Mouse (Mus musculus) heart, adult 18-20 months (tissue): ENCODE results near the gene Lyst. TPM values are rescaled to one million over a fixed set of nuclear protein-coding genes. Genes with fewer than 3 reads are reported as not detected.
"Not testable (repeated sequence)": the region's sequence is repeated elsewhere in the genome, so short reads cannot be mapped to it uniquely, and the experiment has no call there.

Experiments
- DNase-seq, 2 experiments: peaks; one replicate each; pipeline ENCODE4 v3.0.0; 2021 to 2022; ENCODE audit warnings: mixed read lengths in 1 of 2
- total RNA-seq, 2 experiments: library from RNA; stranded (reverse); gene quantifications; 2 replicates each; pipeline ENCODE4 v1.2.3; 2021

The Lyst gene
- total RNA-seq, 2 experiments from 2014 or later, result 6.0 to 9.7 TPM

- no peak for DNase-seq
Observed at GRCm38 (mm10) chr13:13637577-13637976, 47.4 kb downstream of the Lyst start.

GRCm38 (mm10) chr13:13637981-13638380 is 47.8 kb downstream of the Lyst start:
- no peak for DNase-seq

GRCm38 (mm10) chr13:13638725-13639124 is 48.5 kb downstream of the Lyst start:
- no peak for DNase-seq

- DNase-seq, result no peak
Observed at GRCm38 (mm10) chr13:13647296-13647695, 57.1 kb downstream of the Lyst start.

GRCm38 (mm10) chr13:13655453-13655852 is 65.3 kb downstream of the Lyst start:
- DNase-seq, result no peak

GRCm38 (mm10) chr13:13666103-13666502 is 75.9 kb downstream of the Lyst start:
- DNase-seq, result not testable (repeated sequence)

GRCm38 (mm10) chr13:13670669-13671068 is 80.5 kb downstream of the Lyst start:
- no peak for DNase-seq

GRCm38 (mm10) chr13:13671585-13672328 is 81.6 kb downstream of the Lyst start:
- DNase-seq, result peak in 1 of 2 experiments; percentile 12

- DNase-seq, result no peak
Observed at GRCm38 (mm10) chr13:13674669-13675343, 84.6 kb downstream of the Lyst start.

GRCm38 (mm10) chr13:13677871-13678270 is 87.7 kb downstream of the Lyst start:
- no peak for DNase-seq

- DNase-seq, result no peak
Observed at GRCm38 (mm10) chr13:13681642-13682041, 91.4 kb downstream of the Lyst start.

- DNase-seq, result no peak
Observed at GRCm38 (mm10) chr13:13703476-13703875, 113.3 kb downstream of the Lyst start.

GRCm38 (mm10) chr13:13721435-13721834 is 131.2 kb downstream of the Lyst start:
- DNase-seq, result not testable (repeated sequence)

GRCm38 (mm10) chr13:13723293-13723692 is 133.1 kb downstream of the Lyst start:
- DNase-seq, result no peak

GRCm38 (mm10) chr13:13723786-13724185 is 133.6 kb downstream of the Lyst start:
- no peak for DNase-seq

- no peak for DNase-seq
Observed at GRCm38 (mm10) chr13:13739232-13739631, 149.0 kb downstream of the Lyst start.

- peak in 1 of 2 experiments; percentile 3 for DNase-seq
Observed at GRCm38 (mm10) chr13:13745911-13746310, 155.7 kb downstream of the Lyst start.

GRCm38 (mm10) chr13:13775778-13776494 is 185.7 kb downstream of the Lyst start:
- DNase-seq, result peak in 1 of 2 experiments; percentile 30

GRCm38 (mm10) chr13:13777052-13777451 is 186.9 kb downstream of the Lyst start:
- no peak for DNase-seq

GRCm38 (mm10) chr13:13777696-13778095 is 187.5 kb downstream of the Lyst start:
- DNase-seq, result no peak

GRCm38 (mm10) chr13:13778837-13779458 is 188.8 kb downstream of the Lyst start:
- DNase-seq, result no peak

- no peak for DNase-seq
Observed at GRCm38 (mm10) chr13:13780271-13780670, 190.1 kb downstream of the Lyst start.
